Comparison of ENCODE assay signal across 15 mouse cellular contexts in the genomic region with DNA sequence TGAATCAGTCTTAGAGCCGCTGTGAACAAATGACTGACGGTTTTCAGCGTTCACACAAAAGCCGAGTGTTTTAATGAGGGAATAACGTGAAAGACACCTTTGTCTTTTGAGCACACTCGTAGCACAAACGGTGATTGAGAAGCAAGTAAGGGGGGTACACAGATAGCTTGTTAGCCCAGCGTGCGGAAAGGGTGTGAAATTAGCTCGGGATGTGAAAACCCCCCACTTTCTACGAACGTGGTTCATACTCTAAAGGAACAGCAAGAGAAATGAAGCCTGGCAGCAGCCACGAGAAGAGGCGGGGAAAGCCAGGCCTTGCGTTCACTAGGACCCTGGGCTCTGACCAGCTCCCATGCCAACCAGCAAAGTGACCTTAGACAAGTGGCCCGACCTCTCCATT. TPM values are rescaled to one million over a fixed set of nuclear protein-coding genes. Genes with fewer than 3 reads are reported as not detected.
DNase-seq lines count a peak whose midpoint lies in the region; ATAC-seq lines count a peak whose summit lies in the region.
"Had no signal": no experiment of that assay in that cellular context is flagged by ENCODE, and none has a peak within 500 bp of the region (broad histone marks: within the 10 kb centered on the region; RNA-seq: fewer than 3 reads in every experiment).

No protein-coding gene starts in this region.

- no peak overlapping the region for H3K9ac ChIP-seq in embryonic facial prominence, embryonic 11.5 days (replicated peaks; ENCODE audit: low read length)
- H3K9ac ChIP-seq in hindbrain, embryonic 12.5 days = no peak overlapping the region
- no peak overlapping the region for H3K9ac ChIP-seq in midbrain, embryonic 16.5 days (ENCODE audit: low read depth, low read length)
- no peak overlapping the region for H3K9ac ChIP-seq in heart, embryonic 11.5 days (ENCODE audit: low read depth, low read length)
- H3K9ac ChIP-seq: liver, embryonic 12.5 days had no signal

- H3K9me3 ChIP-seq in embryonic facial prominence, embryonic 11.5 days (replicated peaks; ENCODE audit: control insufficient read depth, low read length) = no peaks in the 10 kb centered on the region
- no peaks in the 10 kb centered on the region for H3K9me3 ChIP-seq in hindbrain, embryonic 12.5 days (replicated peaks)
- H3K9me3 ChIP-seq in midbrain, embryonic 16.5 days (replicated peaks; ENCODE audit: control insufficient read depth, low read length, poor library complexity, severe bottlenecking) = no peaks in the 10 kb centered on the region
- H3K9me3 ChIP-seq in heart, embryonic 11.5 days (replicated peaks; ENCODE audit: control insufficient read depth, low read length) = no peaks in the 10 kb centered on the region
- H3K9me3 ChIP-seq: liver, embryonic 12.5 days had no signal

- H3K27ac ChIP-seq in embryonic facial prominence, embryonic 11.5 days (replicated peaks; ENCODE audit: low read depth, low read length) = no peak overlapping the region
- peak overlapping the region; percentile 56 for H3K27ac ChIP-seq in hindbrain, embryonic 12.5 days
- H3K27ac ChIP-seq in midbrain, embryonic 16.5 days (ENCODE audit: low read length) = no peak overlapping the region; the same call in 1 of the 2 replicates
- H3K27ac ChIP-seq in heart, embryonic 11.5 days (ENCODE audit: low read depth, low read length) = no peak overlapping the region
- H3K27ac ChIP-seq: liver, embryonic 12.5 days had no signal

- no peak overlapping the region for H3K4me2 ChIP-seq in embryonic facial prominence, embryonic 11.5 days (ENCODE audit: low read depth, low read length)
- 0 out of 2 replicates have a peak overlapping the region, but pooled peaks have one; percentile 12 for H3K4me2 ChIP-seq in hindbrain, embryonic 12.5 days (replicated peaks)
- no peak overlapping the region for H3K4me2 ChIP-seq in midbrain, embryonic 16.5 days (ENCODE audit: low read length)
- no peak overlapping the region for H3K4me2 ChIP-seq in heart, embryonic 11.5 days
- H3K4me2 ChIP-seq: liver, embryonic 12.5 days had no signal

- intact Hi-C loops in left cerebral cortex, postnatal 14 days (cut with DNase I) = no loop called here
- intact Hi-C loops in gastrocnemius, postnatal 14 days (cut with DNase I; ENCODE audit: low total_unique reads) = no loop called here

- no peak overlapping the region for H3K4me3 ChIP-seq in embryonic facial prominence, embryonic 11.5 days (ENCODE audit: low read depth, low read length)
- no peak overlapping the region for H3K4me3 ChIP-seq in hindbrain, embryonic 12.5 days
- H3K4me3 ChIP-seq in midbrain, embryonic 16.5 days (ENCODE audit: low read depth, low read length) = no peak overlapping the region
- H3K4me3 ChIP-seq in heart, embryonic 11.5 days (ENCODE audit: low read depth, low read length) = no peak overlapping the region
- H3K4me3 ChIP-seq: liver, embryonic 12.5 days had no signal

- H3K36me3 ChIP-seq in embryonic facial prominence, embryonic 11.5 days (replicated peaks; ENCODE audit: control insufficient read depth, insufficient read depth, low read depth, low read length) = no peaks in the 10 kb centered on the region
- no peaks in the 10 kb centered on the region for H3K36me3 ChIP-seq in hindbrain, embryonic 12.5 days
- H3K36me3 ChIP-seq in midbrain, embryonic 16.5 days (ENCODE audit: control insufficient read depth, insufficient read depth, low read length) = no peaks in the 10 kb centered on the region
- H3K36me3 ChIP-seq in heart, embryonic 11.5 days (ENCODE audit: control insufficient read depth, insufficient read depth, low read length) = no peaks in the 10 kb centered on the region
- H3K36me3 ChIP-seq: liver, embryonic 12.5 days had no signal

- 29% methylated on average over 16 of the region's 16 CpGs for WGBS in embryonic facial prominence, embryonic 11.5 days
- 31% methylated on average over 16 of the region's 16 CpGs for WGBS in hindbrain, embryonic 12.5 days
- WGBS in midbrain, embryonic 16.5 days = 24% methylated on average over 16 of the region's 16 CpGs
- 70% methylated on average over 16 of the region's 16 CpGs for WGBS in heart, embryonic 11.5 days (ENCODE audit: insufficient replicate concordance)

- H3K27me3 ChIP-seq in embryonic facial prominence, embryonic 11.5 days (ENCODE audit: control insufficient read depth, insufficient read depth, low read length) = no peaks in the 10 kb centered on the region
- no peaks in the 10 kb centered on the region for H3K27me3 ChIP-seq in hindbrain, embryonic 12.5 days
- H3K27me3 ChIP-seq in midbrain, embryonic 16.5 days (ENCODE audit: control insufficient read depth, insufficient read depth, low read depth, low read length) = no peaks in the 10 kb centered on the region
- no peaks in the 10 kb centered on the region for H3K27me3 ChIP-seq in heart, embryonic 11.5 days (ENCODE audit: control insufficient read depth, insufficient read depth, low read length)
- H3K27me3 ChIP-seq: liver, embryonic 12.5 days had no signal

- no peaks in the 10 kb centered on the region for H3K4me1 ChIP-seq in embryonic facial prominence, embryonic 11.5 days (ENCODE audit: control insufficient read depth, insufficient read depth, low read length)
- peaks cover 18% of the 10 kb centered on the region for H3K4me1 ChIP-seq in hindbrain, embryonic 12.5 days
- H3K4me1 ChIP-seq in midbrain, embryonic 16.5 days (ENCODE audit: control insufficient read depth, insufficient read depth, low read length) = no peaks in the 10 kb centered on the region
- H3K4me1 ChIP-seq in heart, embryonic 11.5 days (ENCODE audit: control insufficient read depth, insufficient read depth, low read length) = peaks cover 3% of the 10 kb centered on the region; the same call in 1 of the 2 replicates
- H3K4me1 ChIP-seq: liver, embryonic 12.5 days had no signal

- peak; percentile 30 to 46 for DNase-seq in left cerebral cortex, postnatal 14 days (ENCODE audit: low spot score in 2 of 2)
- no peak for DNase-seq in left cerebral cortex, adult 18-20 months (ENCODE audit: low spot score in 2 of 2)
- peak; percentile 30 for DNase-seq in embryonic facial prominence, embryonic 11.5 days (ENCODE audit: low spot score)
- DNase-seq in gastrocnemius, postnatal 14 days = no peak
- no peak for DNase-seq in adipocyte (ENCODE audit: low spot score)
- DNase-seq: adrenal gland, postnatal 10 days; cerebellum, adult 8-10 months; gastrocnemius, postnatal 25 days; heart, postnatal 10 days; kidney, adult 11 months; thymus, adult 2 months had no signal

- no peak for ATAC-seq in embryonic facial prominence, embryonic 11.5 days (replicated peaks; ENCODE audit: insufficient number of reproducible peaks, low FRiP score, low TSS enrichment, low read depth)
- peak; percentile 35; the same call in 1 of the 2 replicates for ATAC-seq in hindbrain, embryonic 12.5 days (ENCODE audit: low FRiP score)
- 0 out of 2 replicates have a peak, but pooled peaks have one; percentile 45 for ATAC-seq in midbrain, embryonic 16.5 days
- ATAC-seq in heart, embryonic 11.5 days (replicated peaks; ENCODE audit: insufficient number of reproducible peaks, low FRiP score, low TSS enrichment) = no peak
- ATAC-seq: liver, embryonic 12.5 days had no signal

RNA-seq across cellular contexts. Expression of gene Tgfa, which starts 54.0 kb away (rescaled TPM):
- 10 to 100 TPM; 16.3 to 18.5 TPM for total RNA-seq in left cerebral cortex, postnatal 14 days (2021)
- total RNA-seq in left cerebral cortex, adult 18-20 months (2021) = 10 to 100 TPM; 13.0 to 17.7 TPM
- 1.8 and 2.5 TPM in 2 replicates for polyA plus RNA-seq in embryonic facial prominence, embryonic 11.5 days (2014; fragmentation: Nextera tagmentation; extraction: Ambion mirVana)
- polyA plus RNA-seq in hindbrain, embryonic 12.5 days (2016; fragmentation: Nextera tagmentation; extraction: Ambion mirVana) = 4.0 and 4.7 TPM in 2 replicates
- polyA plus RNA-seq in midbrain, embryonic 16.5 days (2015; fragmentation: Nextera tagmentation; extraction: Ambion mirVana) = 13.1 and 14.7 TPM in 2 replicates
- under 1 TPM; 0.27 to 0.47 TPM for total RNA-seq in gastrocnemius, postnatal 14 days (2021)
- 3.0 and 4.1 TPM in 2 replicates for polyA plus RNA-seq in heart, embryonic 11.5 days (2014; fragmentation: Nextera tagmentation; extraction: Ambion mirVana)

Comparison
In these comparisons a context has a peak if more than half of its experiments do, and no peak if none do; other contexts are left out.
1. DNase-seq: peak in left cerebral cortex, postnatal 14 days (2 of 2) and embryonic facial prominence, embryonic 11.5 days (single experiment); none in left cerebral cortex, adult 18-20 months (0 of 2), gastrocnemius, postnatal 14 days (single experiment) and adipocyte (single experiment).
2. ATAC-seq: peak in hindbrain, embryonic 12.5 days (single experiment) and midbrain, embryonic 16.5 days (single experiment); none in embryonic facial prominence, embryonic 11.5 days (single experiment) and heart, embryonic 11.5 days (single experiment).